Mouse (Mus musculus) thymus, adult 2 months (tissue): ENCODE measurements at regions not wholly inside any gene's neighbourhood (a gene's known extent, or its start where the extent isn't known, plus 50 kb on each side); places are given as distances from the start of the nearest gene placed in this dataset.

ENCODE experiments used
- CTCF ChIP-seq: fragments of 200-500 bp; IDR thresholded peaks from 2 replicates; pipeline ENCODE4 v1.5.1; 2012; ENCODE audit warnings: mild to moderate bottlenecking, control low read depth, low read length, moderate library complexity, borderline replicate concordance; ENCODE audit not compliant: control insufficient read depth, poor library complexity, insufficient read depth; ENCODE audit errors: extremely low read depth
- POLR2A ChIP-seq: fragments of 200-500 bp; IDR thresholded peaks from 2 replicates; pipeline ENCODE4 v1.6.1; 2012; ENCODE audit warnings: mild to moderate bottlenecking, low read length, control low read depth, moderate library complexity; ENCODE audit not compliant: control insufficient read depth, poor library complexity, insufficient read depth; ENCODE audit errors: extremely low read depth

- TF ChIP-seq CTCF (no peak), POLR2A (no peak)
Measured at GRCm38 (mm10) chr7:72973771-72974170, 401.5 kb upstream of the Rgma start.
